Mouse (Mus musculus) kidney, adult 11 months (tissue): ENCODE results near the gene Sgk1.
A peak's percentile ranks its signal among the peaks of the same experiment; 100 is the strongest.

Source experiments
- DNase-seq: peaks from one replicate; pipeline ENCODE4 v3.0.0; 2022

Gene Sgk1

DNA sequence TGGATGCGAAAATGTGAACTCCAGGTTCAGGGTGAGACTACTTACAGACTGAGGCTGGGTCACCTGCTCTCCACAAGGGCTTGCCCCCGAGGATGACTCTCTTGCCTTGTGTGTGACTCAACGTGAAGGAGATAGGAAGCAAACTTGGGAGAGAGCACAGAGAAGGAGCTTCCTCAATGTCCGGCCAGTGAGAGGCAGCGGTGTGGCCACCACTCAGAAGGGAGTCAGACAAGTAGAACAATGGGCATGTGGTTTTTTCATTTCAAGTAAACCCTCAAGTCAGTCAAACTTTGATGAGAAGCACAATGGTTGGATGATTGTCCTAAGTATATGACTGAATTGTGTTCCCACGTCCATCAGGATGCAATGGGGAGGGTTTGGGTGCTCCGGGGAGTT is 36.8 kb downstream of the Sgk1 start:
- DNase-seq = no peak

GRCm38 (mm10) chr10:21920611-21921010 is 38.6 kb downstream of the Sgk1 start:
- no peak for DNase-seq

DNA sequence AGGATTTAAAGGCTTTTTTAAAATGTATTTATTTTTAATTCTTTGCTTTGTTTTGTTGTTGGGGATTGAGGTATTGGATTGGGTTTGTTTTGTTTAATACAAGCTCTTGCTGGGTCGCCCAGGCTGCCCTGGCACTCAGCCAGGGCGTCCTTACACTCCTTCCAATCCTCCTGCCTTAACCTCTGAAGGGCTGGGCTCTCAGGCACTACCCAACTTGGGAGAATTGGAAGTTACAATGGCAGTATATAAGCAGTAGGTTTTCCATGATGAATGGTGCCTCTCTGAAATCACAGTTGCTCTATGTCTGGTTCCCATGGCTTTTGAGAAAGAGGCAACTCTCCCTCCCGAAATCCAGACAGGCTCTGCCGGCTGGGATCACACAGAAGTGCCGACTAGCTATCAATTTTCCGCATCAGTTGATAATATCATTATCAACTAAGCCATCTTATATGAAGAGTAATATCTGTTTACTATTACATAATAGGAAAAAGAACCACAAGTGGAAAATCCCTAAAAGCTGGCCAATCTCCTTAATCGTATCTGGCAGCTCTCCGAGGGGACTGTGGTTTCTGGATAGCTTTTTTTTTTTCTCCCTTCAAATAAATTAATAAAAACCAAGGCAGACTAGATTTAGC is 40.8 kb downstream of the Sgk1 start:
- DNase-seq = no peak

- peak; percentile 8 for DNase-seq
These were observed 41.5 kb downstream of the Sgk1 start for GRCm38 (mm10) chr10:21923495-21923952.

- no peak for DNase-seq
These were observed 42.2 kb downstream of the Sgk1 start for GRCm38 (mm10) chr10:21924051-21924720.

DNA sequence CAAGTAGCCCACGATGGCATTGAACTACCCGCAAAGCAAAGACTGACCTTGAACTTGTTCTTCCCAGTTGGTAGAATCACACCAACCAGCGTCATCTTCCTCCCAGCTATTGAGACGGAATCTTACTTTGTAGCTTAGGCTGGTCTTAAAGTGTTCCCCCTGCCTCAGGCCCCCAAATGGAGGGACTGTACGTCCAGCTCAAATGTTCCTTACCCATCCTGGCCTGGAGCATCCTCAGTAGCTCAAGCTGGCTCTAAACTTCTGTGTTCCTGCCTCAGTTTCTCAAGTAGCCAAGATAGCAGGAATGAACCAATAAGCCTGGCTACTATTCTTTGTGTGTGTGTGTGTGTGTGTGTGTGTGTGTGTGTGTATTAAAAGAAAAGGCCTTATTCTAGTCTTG is 45.0 kb downstream of the Sgk1 start:
- no peak for DNase-seq

- no peak for DNase-seq
These were observed 48.9 kb downstream of the Sgk1 start for GRCm38 (mm10) chr10:21930781-21931380.

DNA sequence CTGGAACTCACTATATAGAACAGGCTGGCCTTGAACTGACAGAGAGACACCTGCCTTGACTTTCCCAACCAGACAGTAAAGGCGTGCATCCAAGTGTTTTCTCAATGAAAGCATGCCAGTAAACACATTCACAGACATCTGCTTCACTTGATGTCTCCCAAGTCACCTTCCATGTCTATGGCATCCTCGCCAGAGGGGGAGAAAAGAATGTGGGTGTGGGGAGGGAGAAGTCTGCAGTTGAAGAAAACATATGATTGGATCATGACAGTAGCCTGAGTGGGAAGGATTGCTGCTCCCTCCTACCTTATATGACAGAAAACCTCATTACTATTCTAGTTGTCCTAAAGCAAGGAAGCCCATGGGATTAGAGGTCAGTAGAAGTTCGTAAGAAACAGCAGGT is 50.8 kb downstream of the Sgk1 start:
- DNase-seq = no peak

DNA sequence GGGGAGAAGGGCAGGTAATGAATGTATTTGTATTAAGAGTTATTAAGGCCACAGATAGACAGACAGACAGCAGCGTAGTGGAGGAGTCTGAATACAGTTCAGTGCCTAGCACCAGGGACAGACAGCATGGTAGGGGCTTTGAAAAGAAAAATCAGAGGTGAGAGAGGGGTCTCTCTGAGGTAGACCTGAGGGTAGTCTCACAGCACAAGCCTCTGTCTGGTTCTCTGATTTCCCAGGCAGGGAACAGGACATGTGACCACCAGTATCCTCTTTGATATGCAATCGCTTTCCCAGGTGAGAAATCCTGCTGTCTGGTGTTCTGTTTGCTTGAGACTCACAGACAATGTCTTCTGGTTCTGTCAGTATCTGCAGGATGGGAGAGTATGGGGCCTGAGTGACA is 52.8 kb downstream of the Sgk1 start:
- no peak for DNase-seq

- peak; percentile 46 for DNase-seq
These were observed 54.7 kb downstream of the Sgk1 start for GRCm38 (mm10) chr10:21936513-21937221.

DNA sequence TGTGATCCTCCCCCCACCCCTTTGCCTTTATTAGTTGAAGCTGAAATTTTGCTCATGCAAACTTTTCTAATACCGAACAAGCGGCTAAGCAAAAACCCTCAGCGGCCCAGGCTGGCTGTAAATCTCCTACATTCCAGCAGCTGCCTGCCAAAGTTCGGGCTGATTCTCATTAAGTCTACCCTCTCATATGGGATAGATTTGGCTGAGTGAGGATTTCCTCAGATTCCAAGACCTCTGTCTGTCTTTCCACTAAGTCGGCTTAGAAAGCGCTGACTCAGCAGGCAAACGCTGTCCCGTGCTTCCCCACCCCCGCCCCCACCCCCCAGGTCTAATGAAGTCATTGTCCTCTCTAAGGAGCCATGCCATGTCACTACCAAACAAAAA is 55.2 kb downstream of the Sgk1 start:
- peak; percentile 36 for DNase-seq

DNA sequence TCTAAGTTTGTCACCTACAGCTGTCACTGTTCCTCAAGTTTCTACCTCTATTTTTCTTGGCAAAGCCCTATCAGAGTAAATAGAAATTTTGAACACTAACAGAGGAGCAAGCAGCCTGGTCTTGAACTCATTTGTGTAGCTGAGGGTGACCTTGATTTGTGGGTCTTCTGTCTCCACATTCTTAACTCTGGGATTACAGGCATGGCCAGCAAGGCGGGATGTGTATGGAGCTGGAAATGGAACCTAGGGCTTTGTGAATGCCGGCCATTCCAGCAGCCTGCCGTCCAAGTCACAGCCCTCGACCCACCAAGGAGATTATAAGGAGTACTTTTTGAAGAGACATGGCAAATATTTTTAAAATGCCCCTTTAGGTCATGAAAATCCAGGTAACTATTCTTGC is 56.2 kb downstream of the Sgk1 start:
- no peak for DNase-seq

DNA sequence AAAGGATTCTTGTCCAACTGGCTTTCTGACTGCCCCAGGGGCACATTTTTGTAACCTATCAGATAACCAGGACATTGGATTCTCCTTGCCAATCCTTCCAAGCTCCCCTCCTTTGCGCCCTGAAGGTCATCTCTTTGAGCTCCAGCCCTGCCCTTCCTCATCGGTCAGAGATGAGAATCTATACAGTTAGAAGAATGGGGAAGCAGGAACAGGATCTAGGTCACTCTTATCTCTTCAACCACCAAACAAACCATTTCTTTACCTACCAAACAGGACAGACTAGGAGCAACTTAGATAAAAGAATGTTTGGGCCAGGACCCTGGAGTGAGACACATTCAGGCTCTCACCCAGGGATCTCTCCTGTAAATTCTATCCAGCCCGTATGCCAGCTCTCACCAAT is 59.3 kb downstream of the Sgk1 start:
- no peak for DNase-seq

DNA sequence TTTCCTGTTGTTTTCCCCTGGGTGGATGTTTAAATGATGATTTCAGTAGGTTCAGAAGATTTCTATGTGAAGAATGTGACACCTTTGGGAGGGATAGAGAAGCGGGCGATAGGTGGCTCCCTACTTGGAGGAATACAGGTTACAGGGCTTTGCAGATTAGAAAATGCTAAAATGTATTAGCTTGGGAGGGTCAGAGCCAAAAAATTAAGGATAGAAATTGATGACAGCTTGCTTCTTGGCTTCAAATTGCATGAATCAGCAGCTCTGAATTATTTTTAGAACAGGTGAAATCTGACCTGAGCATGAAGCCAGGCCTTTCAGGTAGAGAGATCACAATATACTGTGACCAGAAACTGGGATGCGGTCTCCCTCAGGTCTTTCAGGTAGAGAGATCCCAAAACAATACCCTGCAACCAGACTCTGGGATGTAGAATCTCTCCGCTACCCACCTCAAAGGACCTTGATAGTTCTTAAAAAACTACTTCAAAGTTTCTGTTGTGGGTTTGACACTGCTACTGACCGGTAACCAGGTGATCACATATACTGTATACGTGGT is 61.2 kb downstream of the Sgk1 start:
- no peak for DNase-seq

- DNase-seq = no peak
These were observed 63.2 kb downstream of the Sgk1 start for GRCm38 (mm10) chr10:21945195-21945594.

- no peak for DNase-seq
These were observed 64.9 kb downstream of the Sgk1 start for GRCm38 (mm10) chr10:21946751-21947351.

- DNase-seq = no peak
These were observed 70.5 kb downstream of the Sgk1 start for GRCm38 (mm10) chr10:21952520-21952919.

DNA sequence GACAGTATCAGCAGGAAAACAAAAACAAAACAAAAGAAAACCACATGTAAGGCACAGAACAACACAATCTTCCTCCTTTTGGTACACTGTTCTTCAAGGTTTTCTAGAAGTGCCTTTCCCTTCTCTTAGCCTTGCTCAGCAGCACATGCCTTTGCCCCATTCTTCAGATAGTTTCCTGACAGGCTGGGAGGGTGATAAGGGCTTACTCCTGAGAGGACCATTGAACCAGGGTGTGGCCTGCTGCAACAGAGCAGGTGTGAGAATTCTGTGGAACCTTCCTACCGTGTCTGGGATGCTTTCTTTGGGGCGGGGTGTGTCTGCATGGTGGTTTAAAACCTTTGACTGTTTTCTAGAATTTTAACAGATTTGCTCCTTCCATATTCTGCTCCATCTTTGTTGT is 79.1 kb downstream of the Sgk1 start:
- no peak for DNase-seq

DNA sequence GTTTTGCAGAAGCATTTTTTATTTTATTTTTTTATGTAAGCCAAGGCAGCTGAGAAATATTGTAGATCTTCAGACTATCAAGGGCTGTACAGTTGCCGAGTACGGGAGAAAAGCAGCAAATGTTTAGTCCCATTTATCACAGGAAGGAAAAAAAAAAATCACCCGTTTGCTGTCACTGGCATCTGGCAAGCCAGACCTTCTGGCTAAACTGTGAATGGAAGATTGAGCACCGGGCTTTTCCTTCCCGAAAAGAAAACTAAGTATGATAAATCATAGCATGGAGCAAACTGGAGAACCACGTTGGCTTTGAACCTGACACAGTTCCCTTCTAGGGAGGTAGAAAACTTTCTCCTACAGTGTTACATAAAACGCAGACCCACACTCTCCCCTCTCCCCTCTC is 81.0 kb downstream of the Sgk1 start:
- DNase-seq = peak; percentile 21

- no peak for DNase-seq
These were observed 91.7 kb downstream of the Sgk1 start for GRCm38 (mm10) chr10:21973676-21974075.

- DNase-seq = no peak
These were observed 92.8 kb downstream of the Sgk1 start for GRCm38 (mm10) chr10:21974801-21975200.

DNA sequence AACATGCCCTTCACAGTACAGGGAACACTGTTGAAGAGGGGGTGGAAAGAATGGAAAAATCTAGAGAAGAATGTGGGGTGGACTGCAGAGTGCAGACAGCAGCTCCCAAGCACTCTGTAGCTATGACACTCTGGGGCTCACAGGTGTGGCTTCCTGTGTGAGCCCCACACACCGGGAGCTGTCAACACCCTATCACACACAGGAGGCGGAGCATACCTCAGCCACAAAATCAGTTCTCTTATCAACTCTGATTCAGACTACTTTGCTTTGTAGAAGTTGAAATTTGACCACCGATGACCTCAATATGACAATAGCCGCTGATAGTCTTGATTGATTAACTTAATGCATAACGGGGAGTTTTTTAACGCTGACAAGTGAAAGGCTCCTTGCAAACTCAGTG is 93.4 kb downstream of the Sgk1 start:
- DNase-seq = no peak

- DNase-seq = no peak
These were observed 94.3 kb downstream of the Sgk1 start for GRCm38 (mm10) chr10:21976253-21976652.
